Mouse (Mus musculus): ENCODE data around the gene Tdrd7. TPM values are rescaled to one million over a fixed set of nuclear protein-coding genes. Genes with fewer than 3 reads are reported as not detected.

The Tdrd7 gene
- polyA plus RNA-seq, 1 experiment: 5.0 TPM

DNA sequence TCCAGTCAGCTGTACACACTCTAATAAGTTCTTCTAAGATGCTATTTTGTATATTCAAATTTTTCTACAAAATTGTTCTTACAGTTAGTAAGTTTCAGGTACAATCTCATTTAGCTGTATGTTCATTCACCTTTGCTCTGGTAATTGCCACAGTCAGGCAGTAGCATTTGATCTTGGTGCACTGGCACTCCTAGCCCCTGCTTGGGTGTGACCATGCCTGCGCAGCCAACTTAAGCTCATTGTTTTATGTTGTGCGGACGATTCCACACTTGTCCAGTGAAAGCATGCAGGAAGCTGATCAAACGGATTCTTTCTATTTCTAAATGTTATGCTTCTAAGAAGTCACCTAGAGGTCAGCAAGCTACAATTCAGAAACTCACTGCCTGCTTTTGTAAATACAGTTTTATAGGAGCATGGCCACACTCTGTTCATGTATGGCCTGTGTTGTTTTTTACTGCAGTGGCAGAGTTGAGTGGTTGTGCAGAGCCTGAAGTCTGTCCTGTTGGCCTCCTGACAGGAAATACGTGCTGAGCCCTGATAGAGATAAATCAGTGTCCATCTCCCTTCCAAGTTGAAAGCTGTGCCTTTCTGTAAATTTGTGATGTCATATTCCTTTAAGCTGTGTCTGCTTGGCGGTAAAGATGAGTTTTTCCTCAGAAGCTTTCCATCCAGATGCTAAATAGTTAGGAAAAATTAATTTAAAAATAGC, 25.4 kb downstream of the Tdrd7 start:
- no peaks in the 10 kb centered on the region for H3K4me1 ChIP-seq (replicated peaks; ENCODE audit: control insufficient read depth, insufficient read depth, low read length)
- WGBS: 94% methylated on average over 6 of the region's 6 CpGs
- no peaks in the 10 kb centered on the region for H3K27me3 ChIP-seq (ENCODE audit: control insufficient read depth, insufficient read depth, low read length)
- H3K4me3 ChIP-seq (ENCODE audit: control insufficient read depth, insufficient read depth, low read length): no peak overlapping the region
- H3K36me3 ChIP-seq (ENCODE audit: control insufficient read depth, insufficient read depth, low read length): no peaks in the 10 kb centered on the region
- TF ChIP-seq POLR2A (IDR thresholded peaks at IDR 0.05; ENCODE audit: control insufficient read depth, extremely low read depth, insufficient read depth, low read length, poor library complexity): no peak
- no peak for TF ChIP-seq CTCF (IDR thresholded peaks at IDR 0.05; ENCODE audit: borderline replicate concordance, control insufficient read depth, extremely low read depth, insufficient read depth, low read length, poor library complexity)
- no peak overlapping the region for H3K27ac ChIP-seq (ENCODE audit: control insufficient read depth, insufficient read depth, low read length)
- DNase-seq: no peak

DNA sequence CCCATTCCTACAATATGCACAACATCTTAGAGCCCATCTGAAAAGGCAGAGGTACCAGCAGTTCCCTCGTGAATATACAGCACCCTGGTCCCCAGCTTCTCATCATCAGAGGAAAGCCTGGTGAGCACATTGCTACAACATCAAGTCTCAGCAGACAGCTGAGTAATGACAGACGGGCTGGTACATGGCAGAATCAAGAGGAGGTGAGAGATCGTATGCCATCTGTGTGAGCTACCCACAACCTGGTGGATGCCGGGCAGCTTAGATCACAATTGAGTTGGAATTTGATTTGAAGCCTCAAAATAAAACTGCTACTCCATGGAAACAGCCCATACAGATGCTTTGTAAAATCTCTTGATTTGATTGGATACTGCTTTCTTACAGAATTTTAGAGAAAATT, 33.4 kb downstream of the Tdrd7 start:
- DNase-seq: no peak
- H3K27me3 ChIP-seq (ENCODE audit: control insufficient read depth, insufficient read depth, low read length): no peaks in the 10 kb centered on the region
- H3K4me1 ChIP-seq (replicated peaks; ENCODE audit: control insufficient read depth, insufficient read depth, low read length): no peaks in the 10 kb centered on the region
- H3K36me3 ChIP-seq (ENCODE audit: control insufficient read depth, insufficient read depth, low read length): no peaks in the 10 kb centered on the region
- TF ChIP-seq CTCF (IDR thresholded peaks at IDR 0.05; ENCODE audit: borderline replicate concordance, control insufficient read depth, extremely low read depth, insufficient read depth, low read length, poor library complexity) (no peak), POLR2A (IDR thresholded peaks at IDR 0.05; ENCODE audit: control insufficient read depth, extremely low read depth, insufficient read depth, low read length, poor library complexity) (no peak)
- 95% methylated on average over 4 of the region's 4 CpGs for WGBS
- H3K4me3 ChIP-seq (ENCODE audit: control insufficient read depth, insufficient read depth, low read length): no peak overlapping the region
- H3K27ac ChIP-seq (ENCODE audit: control insufficient read depth, insufficient read depth, low read length): no peak overlapping the region

DNA sequence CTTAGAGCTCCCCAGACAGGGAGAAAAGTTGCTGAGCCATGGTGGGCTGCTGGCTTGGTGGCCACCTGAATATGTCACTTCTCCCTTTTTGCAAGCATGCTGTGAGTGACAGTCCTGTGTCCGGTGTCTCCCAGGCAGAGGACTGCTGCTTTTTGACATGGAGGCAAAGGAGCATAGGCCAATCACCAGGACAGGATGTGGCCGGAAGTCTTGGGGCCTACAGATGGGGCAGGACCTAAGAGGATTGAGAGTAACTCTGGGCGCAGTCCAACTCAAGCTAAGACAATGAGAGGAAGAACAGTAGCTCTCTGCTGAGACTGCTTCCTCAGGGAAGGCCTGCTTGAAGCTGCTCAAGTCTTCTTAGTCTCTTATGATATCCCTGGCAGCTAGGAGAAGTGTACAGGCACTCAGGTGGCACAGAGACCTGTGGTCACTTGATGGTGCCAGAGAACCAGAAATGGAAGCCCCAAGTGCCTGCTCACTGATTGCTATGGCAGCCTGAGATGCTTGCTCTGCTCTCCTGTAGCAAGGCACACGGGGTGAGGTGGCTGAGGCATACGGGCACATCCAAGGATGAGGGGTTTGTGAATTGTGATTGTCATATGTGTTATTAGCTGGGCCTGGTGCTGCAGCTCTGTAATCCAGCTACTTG, 43.1 kb downstream of the Tdrd7 start:
- no peak overlapping the region for H3K4me3 ChIP-seq (ENCODE audit: control insufficient read depth, insufficient read depth, low read length)
- no peaks in the 10 kb centered on the region for H3K36me3 ChIP-seq (ENCODE audit: control insufficient read depth, insufficient read depth, low read length)
- no peaks in the 10 kb centered on the region for H3K4me1 ChIP-seq (replicated peaks; ENCODE audit: control insufficient read depth, insufficient read depth, low read length)
- DNase-seq: no peak
- no peak for TF ChIP-seq CTCF (IDR thresholded peaks at IDR 0.05; ENCODE audit: borderline replicate concordance, control insufficient read depth, extremely low read depth, insufficient read depth, low read length, poor library complexity)
- no peak overlapping the region for H3K27ac ChIP-seq (ENCODE audit: control insufficient read depth, insufficient read depth, low read length)
- WGBS: 67% methylated on average over 5 of the region's 5 CpGs
- H3K27me3 ChIP-seq (ENCODE audit: control insufficient read depth, insufficient read depth, low read length): no peaks in the 10 kb centered on the region

DNA sequence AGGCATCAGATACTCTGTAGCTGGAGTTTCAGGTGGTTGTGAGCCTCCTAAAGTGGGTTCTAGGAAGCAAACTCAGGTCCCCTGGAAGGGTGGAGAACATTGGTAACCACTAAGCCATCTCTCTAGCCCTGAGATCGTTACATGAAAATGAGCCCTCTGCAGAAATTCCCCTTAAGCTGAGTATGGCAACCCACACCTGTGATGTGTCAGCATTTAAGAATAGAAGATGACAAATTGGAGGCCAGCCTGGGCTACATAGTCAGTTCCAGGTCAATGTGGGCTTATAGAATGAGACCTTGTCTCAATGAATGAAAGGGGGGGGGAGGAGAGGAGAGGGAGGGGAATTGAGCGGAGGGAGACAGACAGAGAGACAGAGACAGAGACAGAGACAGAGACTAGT, 46.6 kb downstream of the Tdrd7 start:
- no peak overlapping the region for H3K27ac ChIP-seq (ENCODE audit: control insufficient read depth, insufficient read depth, low read length)
- no peaks in the 10 kb centered on the region for H3K36me3 ChIP-seq (ENCODE audit: control insufficient read depth, insufficient read depth, low read length)
- no peak overlapping the region for H3K4me3 ChIP-seq (ENCODE audit: control insufficient read depth, insufficient read depth, low read length)
- TF ChIP-seq CTCF (IDR thresholded peaks at IDR 0.05; ENCODE audit: borderline replicate concordance, control insufficient read depth, extremely low read depth, insufficient read depth, low read length, poor library complexity): no peak
- no peak for TF ChIP-seq POLR2A (IDR thresholded peaks at IDR 0.05; ENCODE audit: control insufficient read depth, extremely low read depth, insufficient read depth, low read length, poor library complexity)
- no peaks in the 10 kb centered on the region for H3K27me3 ChIP-seq (ENCODE audit: control insufficient read depth, insufficient read depth, low read length)
- 95% methylated on average over 2 of the region's 2 CpGs for WGBS
- H3K4me1 ChIP-seq (replicated peaks; ENCODE audit: control insufficient read depth, insufficient read depth, low read length): no peaks in the 10 kb centered on the region
- no peak for DNase-seq

DNA sequence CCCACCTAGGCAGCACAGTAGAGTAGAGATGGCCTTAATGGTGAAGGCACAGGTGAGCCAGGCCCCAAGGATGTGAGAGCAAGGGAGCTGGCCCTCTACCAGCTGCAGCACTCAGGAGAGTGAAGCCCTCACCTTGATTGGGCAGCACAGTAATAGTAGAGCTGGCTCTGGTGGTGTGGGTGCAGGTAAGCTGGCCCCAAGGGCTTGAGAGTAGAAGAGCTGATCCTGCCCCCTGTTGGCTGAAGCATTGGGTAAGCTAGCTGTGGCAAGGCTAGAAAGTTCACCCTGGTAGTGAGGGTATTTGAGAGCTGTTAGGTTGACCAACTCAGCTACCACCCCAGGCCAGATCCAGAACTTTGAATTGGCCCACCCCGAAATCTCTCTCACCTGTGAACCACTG, 50.5 kb downstream of the Tdrd7 start:
- 97% methylated on average over 1 of the region's 1 CpGs for WGBS
- Histone ChIP-seq H3K4me1 (replicated peaks; ENCODE audit: control insufficient read depth, insufficient read depth, low read length) (no peaks in the 10 kb centered on the region), H3K27ac (ENCODE audit: control insufficient read depth, insufficient read depth, low read length) (no peak overlapping the region), H3K36me3 (ENCODE audit: control insufficient read depth, insufficient read depth, low read length) (no peaks in the 10 kb centered on the region), H3K4me3 (ENCODE audit: control insufficient read depth, insufficient read depth, low read length) (no peak overlapping the region), H3K27me3 (ENCODE audit: control insufficient read depth, insufficient read depth, low read length) (no peaks in the 10 kb centered on the region)
- TF ChIP-seq POLR2A (IDR thresholded peaks at IDR 0.05; ENCODE audit: control insufficient read depth, extremely low read depth, insufficient read depth, low read length, poor library complexity) (no peak), CTCF (IDR thresholded peaks at IDR 0.05; ENCODE audit: borderline replicate concordance, control insufficient read depth, extremely low read depth, insufficient read depth, low read length, poor library complexity) (no peak)
- DNase-seq: no peak

DNA sequence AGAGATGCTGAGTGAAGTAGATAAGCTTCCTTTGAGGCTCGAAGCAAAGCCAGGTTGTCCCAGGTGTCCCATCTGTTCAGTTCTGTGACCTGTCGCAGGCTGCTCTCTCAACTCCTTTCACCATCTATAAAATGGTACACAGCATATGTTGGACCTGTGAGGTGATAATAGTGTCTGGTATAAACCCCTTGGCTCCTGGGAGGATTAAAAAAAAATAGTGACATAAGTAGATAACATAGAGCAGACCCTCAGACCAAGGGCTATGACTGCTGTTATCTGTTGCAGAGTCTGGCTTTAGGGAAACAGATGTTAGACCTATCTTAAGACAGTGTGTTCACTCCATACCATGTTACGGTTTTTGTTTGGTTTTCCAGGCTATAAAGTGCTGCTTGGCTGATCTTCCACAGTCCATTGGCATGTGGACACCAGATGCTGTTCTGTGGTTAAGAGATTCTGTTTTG, 57.9 kb downstream of the Tdrd7 start:
- H3K4me1 ChIP-seq (replicated peaks; ENCODE audit: control insufficient read depth, insufficient read depth, low read length): no peaks in the 10 kb centered on the region
- 96% methylated on average over 3 of the region's 3 CpGs for WGBS

More for the DNA sequence above, 57.9 kb downstream of the Tdrd7 start:
- Histone ChIP-seq H3K27ac (ENCODE audit: control insufficient read depth, insufficient read depth, low read length) (no peak overlapping the region), H3K4me3 (ENCODE audit: control insufficient read depth, insufficient read depth, low read length) (no peak overlapping the region), H3K27me3 (ENCODE audit: control insufficient read depth, insufficient read depth, low read length) (no peaks in the 10 kb centered on the region), H3K36me3 (ENCODE audit: control insufficient read depth, insufficient read depth, low read length) (no peaks in the 10 kb centered on the region)
- no peak for DNase-seq
- no peak for TF ChIP-seq CTCF (IDR thresholded peaks at IDR 0.05; ENCODE audit: borderline replicate concordance, control insufficient read depth, extremely low read depth, insufficient read depth, low read length, poor library complexity)
- TF ChIP-seq POLR2A (IDR thresholded peaks at IDR 0.05; ENCODE audit: control insufficient read depth, extremely low read depth, insufficient read depth, low read length, poor library complexity): no peak
